ENCODE assay signal across 8 mouse cellular contexts in the genomic region with DNA sequence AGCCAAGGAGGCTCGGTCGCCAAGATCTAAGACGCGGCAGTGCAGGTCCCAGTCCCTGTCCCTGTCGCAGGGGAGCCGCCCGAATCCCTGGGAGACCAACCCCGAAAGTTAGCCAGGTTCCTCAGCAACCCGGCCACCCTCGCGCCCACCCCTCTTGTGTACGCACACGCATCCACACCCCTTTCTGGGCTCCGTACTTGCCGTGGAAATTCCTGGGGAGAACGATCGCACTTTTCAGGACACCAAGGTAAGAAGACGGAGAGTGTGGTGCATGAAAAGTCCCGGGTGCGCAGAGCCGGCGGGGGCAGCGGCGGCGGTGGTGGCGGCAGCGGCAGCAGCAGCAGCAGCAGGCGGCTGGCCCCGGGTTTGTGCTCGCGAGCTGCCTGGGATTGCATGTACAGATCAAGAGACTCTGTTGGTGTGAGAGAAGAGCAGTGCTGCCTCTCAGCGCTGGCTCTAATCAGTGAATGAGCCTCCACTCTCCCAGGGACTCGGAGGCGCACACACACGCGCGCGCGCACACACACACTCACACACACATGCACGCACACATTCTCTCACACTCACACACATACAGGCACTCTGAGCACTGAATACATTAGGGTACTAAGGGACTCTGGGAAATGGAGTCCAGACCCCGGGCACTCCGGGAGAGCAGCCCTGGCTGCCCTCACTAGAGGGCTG. TPM values are rescaled to one million over a fixed set of nuclear protein-coding genes. Genes with fewer than 3 reads are reported as not detected.
A peak's percentile ranks its signal among the peaks of the same experiment; 100 is the strongest.
DNase-seq lines count a peak whose midpoint lies in the region; ATAC-seq and TF ChIP-seq lines count a peak whose summit lies in the region.

Gene Rnf220 (minus strand): TSS at position 571 of the 684 bp plus-strand sequence.

- H3K4me3 ChIP-seq in intestine, postnatal 0 days (ENCODE audit: low read depth, low read length), result peak within 1 kb of the TSS; percentile 50
- peak within 1 kb of the TSS; percentile 53 for H3K4me3 ChIP-seq in midbrain, embryonic 13.5 days (replicated peaks)

- 0 out of 2 replicates have a peak, but pooled peaks have one; percentile 19 for ATAC-seq in intestine, postnatal 0 days
- ATAC-seq in midbrain, embryonic 13.5 days, result peak; percentile 96

- H3K9me3 ChIP-seq in intestine, postnatal 0 days (ENCODE audit: control insufficient read depth), result no peaks in the 10 kb centered on the region
- no peaks in the 10 kb centered on the region for H3K9me3 ChIP-seq in midbrain, embryonic 13.5 days

- peaks cover 81% of the 10 kb centered on the region for H3K27me3 ChIP-seq in intestine, postnatal 0 days (replicated peaks; ENCODE audit: control insufficient read depth, insufficient read depth, low read length)
- H3K27me3 ChIP-seq in midbrain, embryonic 13.5 days, result peaks cover 74% of the 10 kb centered on the region

- DNase-seq in spleen, postnatal 4 days (ENCODE audit: low spot score in 2 of 2), result peak; percentile 15 to 74
- no peak for DNase-seq in spleen, adult 12 weeks (ENCODE audit: low spot score)
- DNase-seq in embryo, embryonic 11 days, result peak; percentile 93
- DNase-seq in heart, adult 11 months, result peak; percentile 94
- DNase-seq in left cerebral cortex, postnatal 36 days (ENCODE audit: low spot score in 2 of 2), result peak; percentile 40 to 45
- DNase-seq in testis, postnatal 14 days (ENCODE audit: low spot score), result peak; percentile 45

- peaks cover 13% of the 10 kb centered on the region for H3K4me1 ChIP-seq in intestine, postnatal 0 days (replicated peaks; ENCODE audit: control insufficient read depth, insufficient read depth, low read length)
- H3K4me1 ChIP-seq in midbrain, embryonic 13.5 days (replicated peaks), result peaks cover 37% of the 10 kb centered on the region

- peak within 1 kb of the TSS; percentile 31; the same call in 1 of the 2 replicates for H3K9ac ChIP-seq in intestine, postnatal 0 days (ENCODE audit: low read depth, low read length)
- H3K9ac ChIP-seq in midbrain, embryonic 13.5 days (replicated peaks), result peak within 1 kb of the TSS; percentile 74

- under 1% methylated on average over 42 of the region's 42 CpGs for WGBS in intestine, postnatal 0 days
- under 1% methylated on average over 42 of the region's 42 CpGs for WGBS in midbrain, embryonic 13.5 days

- no peaks in the 10 kb centered on the region for H3K36me3 ChIP-seq in intestine, postnatal 0 days (ENCODE audit: control insufficient read depth, insufficient read depth)
- no peaks in the 10 kb centered on the region for H3K36me3 ChIP-seq in midbrain, embryonic 13.5 days

- intact Hi-C loops in left cerebral cortex, postnatal 36 days (cut with DNase I), result no loop called here

- peak; percentile 34 for TF ChIP-seq CTCF in intestine, postnatal 0 days (IDR thresholded peaks at IDR 0.05; ENCODE audit: low read depth)

- no peak within 1 kb of the TSS for H3K27ac ChIP-seq in intestine, postnatal 0 days (ENCODE audit: low read depth, low read length)
- H3K27ac ChIP-seq in midbrain, embryonic 13.5 days, result peak within 1 kb of the TSS; percentile 85

- peak within 1 kb of the TSS; percentile 79 for H3K4me2 ChIP-seq in intestine, postnatal 0 days (replicated peaks; ENCODE audit: low read depth)
- H3K4me2 ChIP-seq in midbrain, embryonic 13.5 days (replicated peaks), result peak within 1 kb of the TSS; percentile 79

RNA-seq across cellular contexts. Expression of gene Rnf220, which starts in this region (rescaled TPM):
- polyA plus RNA-seq in intestine, postnatal 0 days (2015; fragmentation: Nextera tagmentation; extraction: Ambion mirVana), result 35.6 and 35.9 TPM in 2 replicates
- total RNA-seq in left cerebral cortex, postnatal 36 days (2021), result 100 to 1,000 TPM; 193 to 218 TPM
- 124 and 134 TPM in 2 replicates for polyA plus RNA-seq in midbrain, embryonic 13.5 days (2015; fragmentation: Nextera tagmentation; extraction: Ambion mirVana)
